Mouse (Mus musculus) liver, postnatal 0 days (tissue): Measurements from ENCODE around the gene Prkab1.

Experiments used
- CTCF ChIP-seq: sonication (generic); IDR thresholded peaks from 2 replicates; pipeline ENCODE4 v1.5.1; 2016; ENCODE audit warnings: antibody characterized with exemption, low read depth
- EP300 ChIP-seq: IDR thresholded peaks from 2 replicates; pipeline ENCODE4 v1.6.1; 2016; ENCODE audit warnings: antibody characterized with exemption, low read depth, mild to moderate bottlenecking

- TF ChIP-seq CTCF (peak; percentile 92), EP300 (no peak)
Observed at GRCm38 (mm10) chr5:116031190-116031577, 6.9 kb upstream of the Prkab1 start.
